Mouse (Mus musculus): Measurements from ENCODE around the gene Rgs12. TPM values are rescaled to one million over a fixed set of nuclear protein-coding genes. Genes with fewer than 3 reads are reported as not detected.

The Rgs12 gene
- 52.7 and 60.1 TPM in 2 replicates for polyA plus RNA-seq (2015; fragmentation: Nextera tagmentation; extraction: Ambion mirVana)

- no peaks in the 10 kb centered on the region for H3K9me3 ChIP-seq
- peak within 1 kb of the TSS; percentile 74 for H3K4me2 ChIP-seq
- peak; percentile 91 for ATAC-seq (replicated peaks)
- H3K4me3 ChIP-seq = peak within 1 kb of the TSS; percentile 80
- H3K36me3 ChIP-seq (replicated peaks) = no peaks in the 10 kb centered on the region
- peaks cover 24% of the 10 kb centered on the region for H3K4me1 ChIP-seq
- peak within 1 kb of the TSS; percentile 89 for H3K27ac ChIP-seq
- peak within 1 kb of the TSS; percentile 95 for H3K9ac ChIP-seq
- no peaks in the 10 kb centered on the region for H3K27me3 ChIP-seq (replicated peaks)
- under 1% methylated on average over 83 of the region's 84 CpGs for WGBS
Measured at GRCm38 (mm10) chr5:34948861-34949760, at the start of gene Rgs12. Gene Rgs12 (plus strand): TSS chr5:34949445.

- H3K4me3 ChIP-seq = no peak overlapping the region
- H3K4me2 ChIP-seq = no peak overlapping the region
- no peak overlapping the region for H3K9ac ChIP-seq
- H3K4me1 ChIP-seq = no peaks in the 10 kb centered on the region
- no peaks in the 10 kb centered on the region for H3K27me3 ChIP-seq (replicated peaks)
- H3K27ac ChIP-seq = no peak overlapping the region
- WGBS = 94% methylated on average over 6 of the region's 6 CpGs
- H3K9me3 ChIP-seq = no peaks in the 10 kb centered on the region
- ATAC-seq (replicated peaks) = no peak
- peaks cover 27% of the 10 kb centered on the region for H3K36me3 ChIP-seq (replicated peaks)
Measured at GRCm38 (mm10) chr5:34899787-34900469, 49.3 kb upstream of the Rgs12 start.

- Histone ChIP-seq H3K4me3 (no peak overlapping the region), H3K27me3 (replicated peaks) (no peaks in the 10 kb centered on the region), H3K4me1 (no peaks in the 10 kb centered on the region), H3K9ac (no peak overlapping the region), H3K4me2 (no peak overlapping the region), H3K27ac (no peak overlapping the region), H3K9me3 (no peaks in the 10 kb centered on the region), H3K36me3 (replicated peaks) (peaks cover 39% of the 10 kb centered on the region)
- ATAC-seq (replicated peaks) = no peak
Measured at GRCm38 (mm10) chr5:34902371-34902770, 46.9 kb upstream of the Rgs12 start.

GRCm38 (mm10) chr5:34902811-34903385 is 46.3 kb upstream of the Rgs12 start:
- H3K4me2 ChIP-seq = no peak overlapping the region
- H3K9me3 ChIP-seq = no peaks in the 10 kb centered on the region
- no peaks in the 10 kb centered on the region for H3K4me1 ChIP-seq
- ATAC-seq (replicated peaks) = no peak
- H3K27me3 ChIP-seq (replicated peaks) = no peaks in the 10 kb centered on the region
- no peak overlapping the region for H3K9ac ChIP-seq
- no peak overlapping the region for H3K4me3 ChIP-seq
- peaks cover 43% of the 10 kb centered on the region for H3K36me3 ChIP-seq (replicated peaks)
- WGBS = 79% methylated on average over 5 of the region's 5 CpGs
- H3K27ac ChIP-seq = no peak overlapping the region

GRCm38 (mm10) chr5:34904412-34904811 is 44.8 kb upstream of the Rgs12 start:
- Histone ChIP-seq H3K27ac (no peak overlapping the region), H3K9ac (no peak overlapping the region), H3K4me3 (no peak overlapping the region), H3K4me1 (no peaks in the 10 kb centered on the region), H3K4me2 (no peak overlapping the region), H3K9me3 (no peaks in the 10 kb centered on the region), H3K36me3 (replicated peaks) (peaks cover 34% of the 10 kb centered on the region), H3K27me3 (replicated peaks) (no peaks in the 10 kb centered on the region)
- no peak for ATAC-seq (replicated peaks)

- Histone ChIP-seq H3K9me3 (no peaks in the 10 kb centered on the region), H3K4me3 (no peak overlapping the region), H3K36me3 (replicated peaks) (peaks cover 26% of the 10 kb centered on the region), H3K4me1 (no peaks in the 10 kb centered on the region), H3K4me2 (no peak overlapping the region), H3K27ac (no peak overlapping the region), H3K9ac (no peak overlapping the region), H3K27me3 (replicated peaks) (no peaks in the 10 kb centered on the region)
- 94% methylated on average over 4 of the region's 4 CpGs for WGBS
- no peak for ATAC-seq (replicated peaks)
Measured at GRCm38 (mm10) chr5:34907230-34907629, 42.0 kb upstream of the Rgs12 start.

- H3K36me3 ChIP-seq (replicated peaks) = peaks cover 26% of the 10 kb centered on the region
- no peak for ATAC-seq (replicated peaks)
Measured at GRCm38 (mm10) chr5:34907910-34908725, 41.1 kb upstream of the Rgs12 start, which contains the start of gene Msantd1. Gene Msantd1 (plus strand): TSS chr5:34908012.

GRCm38 (mm10) chr5:34908726-34909633 is 40.3 kb upstream of the Rgs12 start:
- WGBS = 75% methylated on average over 9 of the region's 9 CpGs
- H3K4me3 ChIP-seq = no peak overlapping the region
- H3K4me2 ChIP-seq = no peak overlapping the region
- H3K27me3 ChIP-seq (replicated peaks) = no peaks in the 10 kb centered on the region
- ATAC-seq (replicated peaks) = no peak
- no peak overlapping the region for H3K27ac ChIP-seq
- peaks cover 26% of the 10 kb centered on the region for H3K36me3 ChIP-seq (replicated peaks)
- H3K9me3 ChIP-seq = no peaks in the 10 kb centered on the region
- H3K4me1 ChIP-seq = no peaks in the 10 kb centered on the region
- H3K9ac ChIP-seq = no peak overlapping the region

More at GRCm38 (mm10) chr5:34907910-34908725, 41.1 kb upstream of the Rgs12 start, which contains the start of gene Msantd1:
- WGBS = 76% methylated on average over 6 of the region's 6 CpGs
- no peak within 1 kb of the TSS for H3K4me3 ChIP-seq
- no peak within 1 kb of the TSS for H3K4me2 ChIP-seq
- H3K27ac ChIP-seq = no peak within 1 kb of the TSS
- no peaks in the 10 kb centered on the region for H3K27me3 ChIP-seq (replicated peaks)
- no peaks in the 10 kb centered on the region for H3K9me3 ChIP-seq
- H3K9ac ChIP-seq = no peak within 1 kb of the TSS
- no peaks in the 10 kb centered on the region for H3K4me1 ChIP-seq

- Histone ChIP-seq H3K36me3 (replicated peaks) (peaks cover 26% of the 10 kb centered on the region), H3K9me3 (no peaks in the 10 kb centered on the region), H3K4me1 (no peaks in the 10 kb centered on the region), H3K27me3 (replicated peaks) (no peaks in the 10 kb centered on the region), H3K27ac (no peak overlapping the region), H3K4me2 (no peak overlapping the region), H3K9ac (no peak overlapping the region), H3K4me3 (no peak overlapping the region)
- 100% methylated on average over 1 of the region's 1 CpGs for WGBS
- no peak for ATAC-seq (replicated peaks)
Measured at GRCm38 (mm10) chr5:34909634-34910503, 39.4 kb upstream of the Rgs12 start.

GRCm38 (mm10) chr5:34910504-34910815 is 38.8 kb upstream of the Rgs12 start:
- Histone ChIP-seq H3K9ac (no peak overlapping the region), H3K9me3 (no peaks in the 10 kb centered on the region), H3K27me3 (replicated peaks) (no peaks in the 10 kb centered on the region), H3K27ac (no peak overlapping the region), H3K4me3 (no peak overlapping the region), H3K36me3 (replicated peaks) (peaks cover 20% of the 10 kb centered on the region), H3K4me2 (no peak overlapping the region), H3K4me1 (no peaks in the 10 kb centered on the region)
- WGBS = 87% methylated on average over 4 of the region's 4 CpGs
- no peak for ATAC-seq (replicated peaks)

Data from midbrain, embryonic 15.5 days (tissue).